Mouse (Mus musculus) kidney, embryonic 14.5 days (tissue): Measurements from ENCODE around the gene Ccng2. TPM values are rescaled to one million over a fixed set of nuclear protein-coding genes. Genes with fewer than 3 reads are reported as not detected.

Experiments used
- ATAC-seq: fragments of 200-750 bp; cut with Nextera tagmentation; 2 replicates; pipeline ENCODE4 v1.8.0; 2017; ENCODE audit warnings: moderate number of reproducible peaks, mild to moderate bottlenecking, moderate TSS enrichment, moderate library complexity; ENCODE audit not compliant: low FRiP score, low TSS enrichment
- H3K27ac ChIP-seq: fragments of 300-500 bp; sonication (generic); 2 replicates; pipeline ENCODE4 v1.5.1; 2014; ENCODE audit warnings: low read depth, mild to moderate bottlenecking, low read length, moderate library complexity, mixed read lengths
- H3K27me3 ChIP-seq: fragments of 300-500 bp; sonication (generic); 2 replicates; pipeline ENCODE4 v1.6.1; 2014; ENCODE audit warnings: mild to moderate bottlenecking, low read length; ENCODE audit not compliant: control insufficient read depth, insufficient read depth
- H3K36me3 ChIP-seq: fragments of 300-500 bp; sonication (generic); 2 replicates; pipeline ENCODE4 v1.6.1; 2014; ENCODE audit warnings: low read length, mixed read lengths; ENCODE audit not compliant: control insufficient read depth, insufficient read depth
- H3K4me1 ChIP-seq: fragments of 300-500 bp; sonication (generic); 2 replicates; pipeline ENCODE4 v1.6.1; 2014; ENCODE audit warnings: low read length, mixed read lengths; ENCODE audit not compliant: control insufficient read depth, insufficient read depth
- H3K4me2 ChIP-seq: fragments of 300-500 bp; sonication (generic); replicated peaks from 2 replicates; pipeline ENCODE4 v1.6.1; 2014; ENCODE audit warnings: low read depth, mild to moderate bottlenecking, low read length
- H3K4me3 ChIP-seq: fragments of 300-500 bp; sonication (generic); 2 replicates; pipeline ENCODE4 v1.5.1; 2014; ENCODE audit warnings: mild to moderate bottlenecking, low read length
- H3K9ac ChIP-seq: fragments of 300-500 bp; sonication (generic); 2 replicates; pipeline ENCODE4 v1.6.1; 2014; ENCODE audit warnings: low read depth, mild to moderate bottlenecking, low read length, moderate library complexity
- H3K9me3 ChIP-seq: fragments of 300-500 bp; sonication (generic); 2 replicates; pipeline ENCODE4 v1.6.1; 2016; ENCODE audit warnings: low read length; ENCODE audit not compliant: control insufficient read depth
- WGBS: fragments of 180-500 bp; shearing (Covaris S2); extraction: QIAGEN DNeasy Blood & Tissue Kit; methylation state at CpG from one replicate; pipeline ENCODE4 v1.1.7; 2014; 5-methylcytosine and 5-hydroxymethylcytosine counted together
- polyA plus RNA-seq: library from polyadenylated mRNA; unstranded; fragments of >200 nt; fragmentation: Nextera tagmentation; extraction: Ambion mirVana; gene quantifications from 2 replicates; pipeline ENCODE4 v1.2.1, GENCODE M21; 2014

Ccng2 gene
- polyA plus RNA-seq, 1 experiment from 2014 or later, result 69.4 TPM

- 90% methylated on average over 2 of the region's 2 CpGs for WGBS
- H3K4me3 ChIP-seq, result no peak overlapping the region
- no peaks in the 10 kb centered on the region for H3K4me1 ChIP-seq
- no peak for ATAC-seq
- H3K9me3 ChIP-seq, result no peaks in the 10 kb centered on the region
- no peaks in the 10 kb centered on the region for H3K36me3 ChIP-seq
- H3K9ac ChIP-seq, result no peak overlapping the region
- H3K27ac ChIP-seq, result no peak overlapping the region
- H3K4me2 ChIP-seq, result no peak overlapping the region
- no peaks in the 10 kb centered on the region for H3K27me3 ChIP-seq
These were observed 32.5 kb upstream of the Ccng2 start for GRCm38 (mm10) chr5:93234605-93235004.

DNA sequence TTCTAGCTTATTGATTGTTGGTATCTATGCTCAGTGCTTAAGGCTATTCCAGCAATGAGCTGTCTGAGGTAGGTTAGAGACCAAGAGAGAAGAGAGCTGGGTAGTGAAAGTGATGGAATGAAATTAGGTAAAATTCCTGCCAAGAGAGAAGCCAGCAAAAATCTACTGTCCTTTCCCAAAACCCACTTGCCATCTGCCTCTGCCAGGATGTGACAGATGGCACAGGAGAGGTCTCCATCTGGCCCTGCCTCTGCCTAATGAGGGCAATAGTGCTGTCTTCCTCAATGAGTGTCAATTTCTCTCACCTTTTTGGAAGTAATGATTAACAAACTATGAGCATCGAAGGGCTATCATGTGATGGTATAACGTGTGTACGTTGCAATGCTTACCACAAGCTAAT lies 31.2 kb upstream of the Ccng2 start:
- no peak for ATAC-seq
- 84% methylated on average over 3 of the region's 3 CpGs for WGBS
- Histone ChIP-seq H3K36me3 (no peaks in the 10 kb centered on the region), H3K9ac (no peak overlapping the region), H3K4me3 (no peak overlapping the region), H3K27ac (no peak overlapping the region), H3K4me1 (no peaks in the 10 kb centered on the region), H3K4me2 (no peak overlapping the region), H3K9me3 (no peaks in the 10 kb centered on the region), H3K27me3 (no peaks in the 10 kb centered on the region)

DNA sequence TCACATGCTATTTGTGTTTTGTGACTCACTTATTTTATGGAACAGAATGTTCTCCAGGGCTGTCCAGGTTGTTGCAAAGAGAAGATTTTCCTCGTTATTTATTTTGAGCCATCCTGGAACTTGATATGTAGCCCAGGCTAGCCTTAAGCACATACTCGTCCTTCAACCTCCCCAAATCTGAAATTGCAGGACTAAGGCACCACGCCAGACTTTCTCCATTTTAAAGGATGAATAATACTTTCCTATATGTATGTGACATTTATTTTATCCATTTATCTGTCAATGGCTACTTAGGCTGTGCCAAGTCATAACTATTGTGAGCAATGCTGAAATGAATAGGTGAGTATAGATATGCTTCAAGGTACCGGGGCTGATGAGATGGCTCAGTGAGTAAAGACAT lies 30.5 kb upstream of the Ccng2 start:
- no peaks in the 10 kb centered on the region for H3K9me3 ChIP-seq
- H3K4me1 ChIP-seq, result no peaks in the 10 kb centered on the region
- WGBS, result 85% methylated on average over 4 of the region's 4 CpGs
- H3K9ac ChIP-seq, result no peak overlapping the region
- H3K27me3 ChIP-seq, result no peaks in the 10 kb centered on the region
- no peaks in the 10 kb centered on the region for H3K36me3 ChIP-seq
- H3K4me3 ChIP-seq, result no peak overlapping the region
- H3K27ac ChIP-seq, result no peak overlapping the region
- ATAC-seq, result no peak
- H3K4me2 ChIP-seq, result no peak overlapping the region

- ATAC-seq, result no peak
- H3K9me3 ChIP-seq, result no peaks in the 10 kb centered on the region
- no peak overlapping the region for H3K4me3 ChIP-seq
These were observed 27.2 kb upstream of the Ccng2 start for GRCm38 (mm10) chr5:93239590-93240544.

GRCm38 (mm10) chr5:93245280-93245679 lies 21.8 kb upstream of the Ccng2 start:
- Histone ChIP-seq H3K9ac (no peak overlapping the region), H3K36me3 (no peaks in the 10 kb centered on the region), H3K27ac (no peak overlapping the region), H3K27me3 (no peaks in the 10 kb centered on the region), H3K4me1 (no peaks in the 10 kb centered on the region), H3K9me3 (no peaks in the 10 kb centered on the region), H3K4me3 (no peak overlapping the region), H3K4me2 (no peak overlapping the region)
- WGBS, result 79% methylated on average over 2 of the region's 2 CpGs
- no peak for ATAC-seq

More at GRCm38 (mm10) chr5:93239590-93240544, 27.2 kb upstream of the Ccng2 start:
- no peaks in the 10 kb centered on the region for H3K4me1 ChIP-seq
- no peak overlapping the region for H3K4me2 ChIP-seq
- 80% methylated on average over 8 of the region's 8 CpGs for WGBS
- H3K9ac ChIP-seq, result no peak overlapping the region
- no peak overlapping the region for H3K27ac ChIP-seq
- H3K36me3 ChIP-seq, result no peaks in the 10 kb centered on the region
- H3K27me3 ChIP-seq, result no peaks in the 10 kb centered on the region

DNA sequence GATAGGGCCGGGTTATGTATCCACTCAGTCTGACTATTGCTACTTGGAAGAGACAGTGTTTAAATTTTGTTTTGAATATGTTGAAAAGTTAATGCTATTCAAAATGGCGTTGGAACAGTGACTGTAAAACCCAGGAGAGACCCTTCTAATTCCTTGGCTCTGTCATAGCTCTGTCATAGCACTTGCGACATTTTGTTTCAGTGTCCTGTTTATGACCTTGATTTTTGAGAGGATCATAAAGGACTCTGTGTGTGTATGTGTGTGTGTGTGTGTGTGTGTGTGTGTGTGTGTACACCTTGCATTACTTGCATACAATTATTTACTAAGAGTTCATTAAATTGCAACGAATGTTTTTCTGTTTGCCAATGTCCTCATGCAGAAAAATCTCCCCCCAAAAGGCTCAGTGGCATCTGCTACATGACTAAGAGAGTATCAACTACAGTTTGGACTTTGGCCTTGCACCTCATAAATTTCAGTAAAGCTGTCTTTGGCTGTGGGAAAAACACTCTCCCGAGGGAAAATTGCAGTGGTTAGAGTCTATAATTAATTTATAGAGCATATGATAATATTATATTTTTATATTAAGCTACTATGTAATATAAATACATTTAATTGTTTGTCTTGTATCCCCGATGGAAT lies 17.0 kb upstream of the Ccng2 start:
- no peak for ATAC-seq
- WGBS, result 69% methylated on average over 6 of the region's 6 CpGs
- no peaks in the 10 kb centered on the region for H3K9me3 ChIP-seq
- no peaks in the 10 kb centered on the region for H3K27me3 ChIP-seq
- H3K36me3 ChIP-seq, result no peaks in the 10 kb centered on the region
- H3K27ac ChIP-seq, result no peak overlapping the region
- H3K4me2 ChIP-seq, result no peak overlapping the region
- no peak overlapping the region for H3K4me3 ChIP-seq
- no peaks in the 10 kb centered on the region for H3K4me1 ChIP-seq
- no peak overlapping the region for H3K9ac ChIP-seq

DNA sequence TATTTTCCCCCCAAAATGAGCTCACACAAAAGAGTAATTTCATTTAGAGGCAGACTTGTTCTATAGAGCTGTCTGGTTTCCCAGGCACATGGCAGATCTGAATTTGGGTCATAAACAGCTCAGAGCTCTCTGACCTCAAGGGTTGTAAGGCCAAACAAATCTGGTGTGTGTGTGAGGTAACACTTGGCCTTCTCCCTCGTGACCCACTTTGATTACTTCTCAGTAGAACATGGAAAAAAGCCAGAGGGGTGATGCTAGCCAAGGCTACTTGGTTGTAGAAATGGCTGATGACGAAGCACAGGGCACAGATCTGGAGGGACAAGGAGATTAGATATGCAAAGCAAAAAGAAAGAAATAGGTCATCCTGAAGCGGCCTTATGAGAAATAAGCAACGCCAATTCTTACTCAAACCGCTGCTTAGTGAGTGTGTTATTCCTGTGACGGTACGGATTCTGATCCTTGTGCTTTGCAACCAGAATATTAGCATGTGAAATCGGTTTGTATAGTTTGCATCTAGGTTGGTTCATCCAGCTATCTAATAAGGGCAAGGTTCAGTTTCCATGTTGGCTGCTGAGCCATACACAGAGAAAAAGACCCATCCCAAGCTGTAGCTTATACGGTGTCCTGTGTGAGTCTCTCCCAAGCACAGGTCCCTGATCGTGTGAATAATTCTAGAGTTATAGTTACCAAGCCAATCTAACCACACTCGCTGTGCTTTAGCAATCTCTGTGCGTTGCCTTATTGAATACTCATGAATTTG lies 15.9 kb upstream of the Ccng2 start:
- H3K36me3 ChIP-seq, result no peaks in the 10 kb centered on the region
- H3K4me1 ChIP-seq, result no peaks in the 10 kb centered on the region
- ATAC-seq, result no peak
- no peaks in the 10 kb centered on the region for H3K27me3 ChIP-seq
- H3K9me3 ChIP-seq, result no peaks in the 10 kb centered on the region
- 83% methylated on average over 12 of the region's 12 CpGs for WGBS
- H3K27ac ChIP-seq, result no peak overlapping the region
- H3K9ac ChIP-seq, result no peak overlapping the region
- H3K4me3 ChIP-seq, result no peak overlapping the region
- H3K4me2 ChIP-seq, result no peak overlapping the region

DNA sequence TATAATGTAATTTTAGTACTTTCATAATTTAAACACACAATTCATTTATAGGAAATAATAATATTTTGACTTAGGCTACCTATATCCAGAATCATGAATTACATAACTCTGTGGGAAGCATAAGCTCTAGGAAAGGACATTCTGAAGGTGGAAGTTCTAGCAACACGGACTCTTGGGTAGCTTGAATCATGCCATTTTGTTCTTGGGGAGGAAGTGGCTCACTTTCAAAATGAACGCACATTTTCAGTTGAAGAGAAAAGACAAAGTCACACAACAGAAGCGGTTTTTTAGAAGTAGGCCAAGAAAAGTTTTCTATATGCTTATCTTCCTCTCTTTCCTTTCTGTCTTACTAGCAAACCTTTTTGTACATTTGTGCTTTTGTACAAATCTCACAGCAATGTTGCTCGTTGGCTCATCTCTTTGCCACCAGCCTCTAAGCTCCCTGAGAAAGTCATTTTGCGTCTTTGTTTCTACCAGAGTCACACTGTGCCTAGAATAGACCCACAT lies 11.2 kb upstream of the Ccng2 start:
- no peak for ATAC-seq
- H3K27me3 ChIP-seq, result no peaks in the 10 kb centered on the region
- H3K27ac ChIP-seq, result no peak overlapping the region
- H3K4me2 ChIP-seq, result no peak overlapping the region
- H3K9ac ChIP-seq, result no peak overlapping the region
- no peaks in the 10 kb centered on the region for H3K4me1 ChIP-seq
- no peaks in the 10 kb centered on the region for H3K36me3 ChIP-seq
- 89% methylated on average over 5 of the region's 5 CpGs for WGBS
- H3K4me3 ChIP-seq, result no peak overlapping the region
- no peaks in the 10 kb centered on the region for H3K9me3 ChIP-seq
